Mouse (Mus musculus) gastrocnemius, postnatal 4 days (tissue): ENCODE results near the gene Hacd2. TPM values are rescaled to one million over a fixed set of nuclear protein-coding genes. Genes with fewer than 3 reads are reported as not detected.

ENCODE experiments used
- DNase-seq, 2 experiments: peaks; one replicate each; pipeline ENCODE4 v3.0.0; 2021 to 2022; ENCODE audit warnings: low spot score in 2 of 2, mixed read lengths in 2 of 2
- long read RNA-seq, 2 experiments: library from polyadenylated mRNA; stranded (forward); transcript quantifications; one replicate each; pipeline ENCODE4 v2.0.0; 2021
- total RNA-seq, 2 experiments: library from RNA; stranded (reverse); gene quantifications; 2 replicates each; pipeline ENCODE4 v1.2.3; 2021

Hacd2 gene
- 1 to 10 TPM; 6.2 to 9.8 TPM for total RNA-seq
- long read RNA-seq, experiment 1: 0 reads
- long read RNA-seq, experiment 2: 0 reads

- DNase-seq: peak; percentile 87 to 93
Measured at GRCm38 (mm10) chr16:35022242-35023137, at the start of gene Hacd2. Hacd2 (plus strand) TSS chr16:35022428.

GRCm38 (mm10) chr16:34972471-34972870 lies 49.8 kb upstream of the Hacd2 start:
- DNase-seq: no peak

DNA sequence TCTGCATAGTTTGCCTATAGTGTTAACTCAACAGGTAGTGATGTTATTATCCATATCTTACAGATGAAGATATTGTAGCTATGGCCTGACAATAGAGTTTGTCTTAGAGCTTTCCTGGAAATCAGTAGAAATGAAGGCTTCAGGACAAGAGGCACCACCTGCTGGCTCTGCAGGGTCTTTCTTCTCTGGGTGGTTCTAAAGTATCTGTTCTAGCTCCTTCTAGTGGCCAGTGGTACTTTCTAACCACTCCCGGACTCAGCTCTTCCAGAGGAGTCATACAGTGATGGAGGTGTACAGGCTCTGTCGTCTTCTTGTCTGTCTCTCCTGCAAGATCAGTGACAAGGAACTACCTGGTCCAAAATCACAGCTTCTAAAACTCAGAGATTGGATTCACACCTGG lies 46.7 kb upstream of the Hacd2 start:
- DNase-seq: no peak

DNA sequence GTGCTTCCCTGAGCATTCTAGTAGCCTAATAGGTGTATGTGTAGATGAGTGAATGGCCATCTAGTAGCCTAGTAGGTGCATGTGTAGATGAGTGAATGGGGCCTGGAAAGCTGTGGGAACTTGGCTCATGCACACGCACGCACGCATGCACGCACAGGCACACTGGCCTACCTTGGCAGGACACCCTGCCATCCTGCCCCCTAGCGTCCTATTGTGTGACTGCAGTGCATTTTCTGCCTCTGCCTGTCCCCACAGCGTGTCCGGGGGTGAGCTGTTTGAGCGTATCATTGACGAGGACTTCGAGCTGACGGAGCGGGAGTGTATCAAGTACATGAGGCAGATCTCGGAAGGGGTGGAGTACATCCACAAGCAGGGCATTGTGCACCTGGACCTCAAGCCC lies 45.6 kb upstream of the Hacd2 start:
- DNase-seq: no peak

GRCm38 (mm10) chr16:34978018-34978417 lies 44.2 kb upstream of the Hacd2 start:
- DNase-seq: no peak

DNA sequence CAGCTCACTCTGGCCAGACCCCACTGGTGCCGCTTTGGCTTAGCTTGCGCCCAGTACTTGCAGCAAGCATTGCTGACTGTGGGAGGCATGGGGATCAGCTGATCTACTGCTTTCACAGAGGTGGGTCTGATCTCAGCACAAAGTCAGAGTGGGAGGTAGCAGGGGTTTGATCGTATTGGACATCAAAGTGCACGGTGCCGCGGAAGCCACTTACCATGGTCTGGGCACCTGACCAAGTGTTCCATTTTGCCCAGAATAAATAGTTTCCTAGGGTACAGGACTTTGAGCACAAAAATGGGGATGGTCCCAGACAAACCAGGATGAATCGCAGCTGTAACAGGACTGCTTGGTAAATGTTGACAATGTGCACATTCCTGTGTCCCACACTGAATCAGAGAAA lies 41.2 kb upstream of the Hacd2 start:
- no peak for DNase-seq

GRCm38 (mm10) chr16:34984203-34985030 lies 37.8 kb upstream of the Hacd2 start:
- no peak for DNase-seq

- DNase-seq: no peak
Measured at GRCm38 (mm10) chr16:34985031-34985346, 37.2 kb upstream of the Hacd2 start.

DNA sequence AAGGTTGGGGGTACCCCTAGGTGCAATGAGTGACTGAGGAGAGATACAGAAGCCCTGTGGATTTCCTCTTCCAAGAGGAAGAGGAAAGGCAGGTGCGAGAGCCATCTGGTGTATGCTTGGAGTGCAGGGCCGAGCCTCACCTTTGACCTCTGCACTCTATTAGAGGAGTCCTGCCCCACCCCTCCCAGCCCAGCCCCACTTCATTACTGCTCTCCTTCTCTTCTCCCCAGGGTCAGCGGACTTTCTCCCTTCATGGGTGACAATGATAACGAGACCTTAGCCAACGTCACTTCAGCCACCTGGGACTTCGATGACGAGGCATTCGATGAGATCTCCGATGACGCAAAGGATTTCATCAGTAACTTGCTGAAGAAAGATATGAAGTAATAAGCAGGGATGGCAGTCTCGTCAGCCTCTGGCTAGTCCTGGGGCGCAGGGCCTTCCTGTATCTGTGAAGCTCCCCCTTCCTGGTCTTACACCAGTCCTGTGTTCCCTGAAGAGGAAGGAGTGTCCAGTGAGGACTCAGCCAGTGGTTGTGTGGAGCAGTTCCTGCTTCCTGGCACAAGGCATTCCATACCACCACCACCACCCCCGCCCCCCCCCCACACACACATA lies 35.9 kb upstream of the Hacd2 start:
- no peak for DNase-seq

DNA sequence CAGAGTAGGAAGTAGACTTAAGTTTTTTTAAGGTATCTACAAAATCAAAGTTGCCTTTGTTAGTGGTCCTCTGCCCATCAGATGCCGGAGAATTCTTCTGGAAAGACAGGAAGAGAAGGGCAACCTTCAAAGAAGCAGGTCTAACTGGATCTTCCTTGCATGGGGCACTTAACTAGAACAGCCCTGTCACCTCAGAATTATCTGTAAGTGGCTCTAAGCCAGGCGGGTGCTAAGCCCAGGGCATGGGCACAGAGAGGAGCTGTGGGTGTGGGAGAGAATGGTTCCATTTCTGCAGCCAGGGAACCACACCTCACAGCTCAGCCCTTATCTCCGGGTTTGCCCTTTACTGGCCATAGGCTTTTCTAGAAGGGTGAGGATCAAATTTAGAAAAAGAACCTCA lies 30.9 kb upstream of the Hacd2 start:
- DNase-seq: no peak

- no peak for DNase-seq
Measured at GRCm38 (mm10) chr16:34992854-34993253, 29.4 kb upstream of the Hacd2 start.

DNA sequence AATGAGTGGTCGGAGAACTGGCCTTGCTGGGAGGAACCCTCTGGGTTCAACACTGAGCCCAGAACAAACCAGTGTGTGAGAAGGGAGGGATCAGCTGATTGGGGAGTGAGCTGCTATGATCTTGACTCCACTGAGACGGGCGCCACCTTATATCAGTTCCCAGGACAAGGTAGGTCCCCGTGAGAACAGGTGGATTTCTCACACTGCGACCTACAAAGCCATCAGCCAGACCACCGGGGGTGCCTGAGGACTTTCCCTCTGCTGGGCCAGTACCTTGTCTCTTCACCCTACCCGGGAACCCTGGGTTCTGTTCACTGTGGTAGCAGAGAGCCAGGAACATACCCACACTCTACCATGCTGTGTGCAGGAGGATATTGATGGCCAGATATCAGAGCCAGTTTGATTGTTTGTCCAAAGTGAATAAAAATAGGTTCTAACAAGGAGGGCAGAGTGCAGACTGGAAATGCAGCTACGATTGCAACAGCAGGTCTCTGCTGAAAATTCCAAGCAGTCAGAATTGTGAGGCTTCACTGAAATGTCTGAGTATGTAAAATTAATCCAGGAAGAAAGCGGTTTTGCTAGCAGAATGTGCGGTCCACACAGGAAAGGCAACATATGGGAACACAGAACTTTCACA lies 28.4 kb upstream of the Hacd2 start:
- no peak for DNase-seq

DNA sequence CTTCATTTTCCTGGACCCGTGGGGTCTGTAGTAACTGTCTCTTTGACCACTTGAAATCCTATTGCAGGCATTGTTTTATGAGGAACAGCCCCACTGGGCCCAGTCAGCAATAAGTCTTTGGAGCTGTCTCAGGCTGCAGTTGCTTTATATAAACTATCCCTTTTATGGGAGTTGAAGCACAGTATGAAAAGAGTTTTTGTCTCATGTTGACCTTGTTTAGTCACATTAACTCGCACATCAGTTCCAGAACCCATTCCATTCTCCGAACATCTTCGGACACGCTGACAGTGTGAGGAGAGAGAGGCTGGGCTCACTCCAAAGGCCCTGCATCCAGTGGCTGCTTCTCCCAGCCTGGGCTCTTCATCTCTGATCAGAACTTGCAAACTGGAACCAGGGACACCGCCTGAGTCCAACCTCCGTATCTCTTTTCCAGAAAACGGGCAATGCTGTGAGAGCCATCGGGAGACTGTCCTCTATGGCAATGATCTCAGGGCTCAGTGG lies 27.5 kb upstream of the Hacd2 start:
- DNase-seq: no peak

DNA sequence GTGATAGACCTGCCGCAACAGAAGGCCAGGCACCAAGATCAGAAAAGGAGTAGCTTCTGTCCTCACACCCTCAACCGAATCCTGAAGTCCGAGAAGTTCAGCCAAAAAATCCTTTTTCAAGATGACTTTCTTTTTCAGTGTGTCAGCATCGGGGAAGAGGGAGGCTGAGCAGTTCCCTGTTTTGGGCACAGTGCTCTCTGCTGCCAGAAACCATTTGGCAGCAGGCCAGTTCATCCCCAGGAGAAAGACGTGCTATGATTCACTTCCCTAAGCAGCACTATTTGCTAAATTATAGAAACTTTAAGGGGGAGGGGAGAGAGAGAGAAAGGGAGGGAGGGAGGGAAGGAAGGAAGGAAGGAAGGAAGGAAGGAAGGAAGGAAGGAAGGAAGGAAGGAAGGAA lies 26.1 kb upstream of the Hacd2 start:
- peak in 1 of 2 experiments; percentile 69 for DNase-seq

DNA sequence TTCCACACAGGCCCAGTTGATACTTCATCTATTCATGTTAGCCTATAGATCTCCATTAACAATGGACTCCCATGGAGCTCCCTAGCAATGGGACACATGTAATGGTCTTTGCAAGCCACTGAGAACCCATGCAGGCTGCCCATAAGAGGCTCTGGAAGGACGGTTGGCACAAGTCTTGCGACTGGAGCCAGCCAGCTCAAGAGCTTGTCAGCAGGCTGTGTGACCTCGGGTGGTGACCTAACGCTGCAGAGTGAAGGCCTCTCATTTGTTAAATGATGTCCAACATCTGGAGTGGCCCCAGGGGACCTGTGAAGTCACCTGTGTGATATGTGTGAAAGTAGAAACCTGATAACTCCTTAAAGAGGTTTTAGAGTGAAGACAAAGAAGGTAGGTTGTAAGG lies 25.2 kb upstream of the Hacd2 start:
- DNase-seq: no peak

- no peak for DNase-seq
Measured at GRCm38 (mm10) chr16:34997576-34997975, 24.7 kb upstream of the Hacd2 start.

- DNase-seq: no peak
Measured at GRCm38 (mm10) chr16:34999016-34999415, 23.2 kb upstream of the Hacd2 start.

GRCm38 (mm10) chr16:34999986-35000385 lies 22.2 kb upstream of the Hacd2 start:
- no peak for DNase-seq

GRCm38 (mm10) chr16:35000923-35001560 lies 21.2 kb upstream of the Hacd2 start:
- DNase-seq: peak in 1 of 2 experiments; percentile 30

- DNase-seq: no peak
Measured at GRCm38 (mm10) chr16:35004356-35004755, 17.9 kb upstream of the Hacd2 start.

DNA sequence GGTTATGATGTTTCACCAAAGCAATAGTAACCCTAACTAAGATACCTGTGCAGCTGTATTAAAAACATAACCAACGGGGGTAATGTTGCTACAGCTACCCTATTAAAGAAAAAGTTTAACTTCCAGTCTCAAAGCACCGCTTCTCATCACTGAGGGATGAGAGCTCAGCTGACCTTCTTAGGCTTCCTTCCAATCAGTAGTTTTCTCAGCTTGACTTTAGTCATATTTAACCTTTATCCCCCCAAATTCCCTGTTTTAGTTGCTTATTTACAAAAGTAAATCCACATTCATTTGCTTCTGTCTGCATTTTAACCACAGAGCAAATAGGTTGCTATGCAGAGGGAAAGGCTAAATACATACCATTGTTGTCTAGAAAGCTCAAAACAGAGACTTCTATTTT lies 17.5 kb upstream of the Hacd2 start:
- DNase-seq: no peak
